Mouse (Mus musculus) liver, embryonic 11.5 days (tissue): ENCODE data around the gene Insm2. TPM values are rescaled to one million over a fixed set of nuclear protein-coding genes. Genes with fewer than 3 reads are reported as not detected.

Experiments
- ATAC-seq: fragments of 200-750 bp; cut with Nextera tagmentation; replicated peaks from 2 replicates; pipeline ENCODE4 v1.8.0; 2017; ENCODE audit warnings: moderate number of reproducible peaks, mild to moderate bottlenecking, moderate TSS enrichment, moderate library complexity; ENCODE audit not compliant: low FRiP score
- DNase-seq: peaks from one replicate; pipeline ENCODE4 v3.0.0-alpha.2; 2017; ENCODE audit warnings: low spot score
- H3K27ac ChIP-seq: fragments of 300-500 bp; sonication (generic); 2 replicates; pipeline ENCODE4 v1.5.1; 2014; ENCODE audit warnings: mild to moderate bottlenecking, low read depth, low read length, control low read depth
- H3K27me3 ChIP-seq: fragments of 300-500 bp; sonication (generic); replicated peaks from 2 replicates; pipeline ENCODE4 v1.6.1; 2014; ENCODE audit warnings: low read length, mixed read lengths; ENCODE audit not compliant: control insufficient read depth, insufficient read depth
- H3K36me3 ChIP-seq: fragments of 300-500 bp; sonication (generic); 2 replicates; pipeline ENCODE4 v1.6.1; 2014; ENCODE audit warnings: mild to moderate bottlenecking, low read length, moderate library complexity, mixed read lengths; ENCODE audit not compliant: control insufficient read depth, insufficient read depth
- H3K4me1 ChIP-seq: fragments of 300-500 bp; sonication (generic); replicated peaks from 2 replicates; pipeline ENCODE4 v1.6.1; 2014; ENCODE audit warnings: low read length, mixed read lengths; ENCODE audit not compliant: control insufficient read depth, insufficient read depth
- H3K4me2 ChIP-seq: fragments of 300-500 bp; sonication (generic); 2 replicates; pipeline ENCODE4 v1.6.1; 2014; ENCODE audit warnings: mild to moderate bottlenecking, control low read depth, moderate library complexity
- H3K4me3 ChIP-seq: fragments of 300-500 bp; sonication (generic); 2 replicates; pipeline ENCODE4 v1.5.1; 2014; ENCODE audit warnings: low read depth, low read length, control low read depth
- H3K9ac ChIP-seq: fragments of 300-500 bp; sonication (generic); 2 replicates; pipeline ENCODE4 v1.6.1; 2014; ENCODE audit warnings: low read depth, low read length, control low read depth
- H3K9me3 ChIP-seq: fragments of 300-500 bp; sonication (generic); 2 replicates; pipeline ENCODE4 v1.6.1; 2016; ENCODE audit warnings: low read length, inconsistent platforms, mixed read lengths; ENCODE audit not compliant: control insufficient read depth
- WGBS: fragments of 180-500 bp; shearing (Covaris S2); extraction: QIAGEN DNeasy Blood & Tissue Kit; methylation state at CpG from one replicate; pipeline ENCODE4 v1.1.7; 2014; 5-methylcytosine and 5-hydroxymethylcytosine counted together
- polyA plus RNA-seq: library from polyadenylated mRNA; unstranded; fragments of >200 nt; fragmentation: Nextera tagmentation; extraction: Ambion mirVana; gene quantifications from 2 replicates; pipeline ENCODE4 v1.2.1, GENCODE M21; 2014

Insm2 gene
- polyA plus RNA-seq, 1 experiment from 2014 or later, result 0.05 TPM

GRCm38 (mm10) chr12:55622615-55623245 lies 23.5 kb downstream of the Insm2 start:
- ATAC-seq, result peak; percentile 80
- Histone ChIP-seq H3K4me3 (no peak overlapping the region), H3K36me3 (no peaks in the 10 kb centered on the region), H3K27me3 (no peaks in the 10 kb centered on the region), H3K27ac (peak overlapping the region; percentile 36; the same call in 1 of the 2 replicates), H3K9me3 (no peaks in the 10 kb centered on the region), H3K4me2 (peak overlapping the region; percentile 1; the same call in 1 of the 2 replicates), H3K9ac (no peak overlapping the region), H3K4me1 (peaks cover 9% of the 10 kb centered on the region; the same call in 1 of the 2 replicates)
- no peak for DNase-seq
- WGBS, result 46% methylated on average over 3 of the region's 3 CpGs

DNA sequence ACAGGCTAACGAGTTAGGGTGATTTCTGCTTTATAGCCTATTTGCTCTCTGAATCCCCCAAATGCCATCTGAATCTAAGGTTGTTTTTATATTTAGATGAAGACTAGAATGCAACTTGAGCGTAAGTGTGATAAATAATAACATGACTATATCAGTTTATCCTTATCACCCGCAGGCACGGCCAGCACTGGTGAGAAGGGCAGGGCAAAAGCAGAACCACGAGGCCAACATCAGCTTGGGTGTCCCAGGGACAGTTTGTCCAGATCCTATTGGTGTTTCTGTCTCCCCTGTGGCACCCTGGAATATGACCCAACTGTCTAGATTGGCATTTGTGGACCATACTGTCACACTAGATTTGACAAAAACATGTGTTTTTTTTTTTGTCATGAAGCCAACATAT lies 24.0 kb downstream of the Insm2 start:
- H3K9me3 ChIP-seq, result no peaks in the 10 kb centered on the region
- ATAC-seq (peak; percentile 69), DNase-seq (no peak)
- H3K4me3 ChIP-seq, result no peak overlapping the region
- no peak overlapping the region for H3K27ac ChIP-seq
- no peaks in the 10 kb centered on the region for H3K36me3 ChIP-seq
- H3K4me2 ChIP-seq, result peak overlapping the region; percentile 1; the same call in 1 of the 2 replicates
- H3K4me1 ChIP-seq, result peaks cover 9% of the 10 kb centered on the region; the same call in 1 of the 2 replicates
- no peaks in the 10 kb centered on the region for H3K27me3 ChIP-seq
- H3K9ac ChIP-seq, result no peak overlapping the region
- WGBS, result 61% methylated on average over 5 of the region's 5 CpGs

DNA sequence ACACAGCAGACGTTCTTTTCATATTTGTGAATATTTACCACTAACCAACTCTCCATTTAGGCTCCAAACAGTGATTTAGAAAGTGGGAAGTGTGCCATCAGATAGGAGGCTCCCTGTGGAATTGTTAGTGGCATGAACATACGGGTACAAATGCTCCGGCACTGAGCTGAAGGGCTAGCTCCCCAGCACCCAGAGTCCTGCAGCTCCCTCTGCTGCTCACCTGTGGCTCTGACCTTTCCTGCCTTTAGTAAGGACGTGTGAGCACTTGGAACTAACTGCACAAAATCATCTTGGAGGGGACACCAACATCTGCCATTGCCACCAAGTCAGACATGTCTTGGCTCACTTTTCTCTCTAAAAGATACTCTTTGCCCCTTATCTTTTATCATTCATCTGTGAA lies 27.5 kb downstream of the Insm2 start:
- no peaks in the 10 kb centered on the region for H3K27me3 ChIP-seq
- no peak overlapping the region for H3K27ac ChIP-seq
- DNase-seq, result no peak
- no peak for ATAC-seq
- H3K4me2 ChIP-seq, result no peak overlapping the region
- no peak overlapping the region for H3K4me3 ChIP-seq
- 54% methylated on average over 4 of the region's 4 CpGs for WGBS
- no peaks in the 10 kb centered on the region for H3K9me3 ChIP-seq
- no peak overlapping the region for H3K9ac ChIP-seq
- H3K36me3 ChIP-seq, result no peaks in the 10 kb centered on the region
- H3K4me1 ChIP-seq, result peaks cover 9% of the 10 kb centered on the region; the same call in 1 of the 2 replicates

- no peaks in the 10 kb centered on the region for H3K27me3 ChIP-seq
- no peak for ATAC-seq
- no peak overlapping the region for H3K4me3 ChIP-seq
- H3K4me1 ChIP-seq, result no peaks in the 10 kb centered on the region
- H3K27ac ChIP-seq, result no peak overlapping the region
- H3K36me3 ChIP-seq, result no peaks in the 10 kb centered on the region
- DNase-seq, result no peak
- WGBS, result 87% methylated on average over 7 of the region's 7 CpGs
- no peak overlapping the region for H3K9ac ChIP-seq
- no peak overlapping the region for H3K4me2 ChIP-seq
- no peaks in the 10 kb centered on the region for H3K9me3 ChIP-seq
Measured at GRCm38 (mm10) chr12:55648011-55648525, 48.8 kb downstream of the Insm2 start.

Other genes with a start within 250 kb of the Insm2 start
- 410 and 426 TPM in 2 replicates for gene Psma6, start 215.2 kb upstream of the Insm2 start, polyA plus RNA-seq
- gene Nfkbia, start 106.8 kb upstream of the Insm2 start, polyA plus RNA-seq, result 25.8 TPM in 2 replicates
- 0.10 and 0.27 TPM in 2 replicates for gene Aldoart2, start 34.2 kb upstream of the Insm2 start, polyA plus RNA-seq
- gene Ralgapa1, start 221.7 kb downstream of the Insm2 start, polyA plus RNA-seq, result 12.0 and 12.3 TPM in 2 replicates
- 30.8 and 32.1 TPM in 2 replicates for gene Brms1l, start 236.9 kb downstream of the Insm2 start, polyA plus RNA-seq